Mouse (Mus musculus) CH12.LX (cell line): ENCODE data around the gene Ctnna3.

ENCODE experiments used
- BHLHE40 ChIP-seq: IDR thresholded peaks from 2 replicates; pipeline ENCODE4 v1.6.1; 2011; ENCODE audit warnings: mild to moderate bottlenecking, low read depth, low read length, improper control_type of control experiment
- CHD2 ChIP-seq: IDR thresholded peaks from 2 replicates; pipeline ENCODE4 v1.6.1; 2011; ENCODE audit warnings: low read length, improper control_type of control experiment
- CTCF ChIP-seq, 2 experiments: IDR thresholded peaks in 1 of 2; conservative IDR thresholded peaks in 1 of 2; 2 replicates each; pipeline ENCODE4 v1.5.1; 2011 to 2012; ENCODE audit warnings: low read depth in 2 of 2, low read length in 2 of 2, improper control_type of control experiment in 1 of 2, inconsistent platforms in 1 of 2, mild to moderate bottlenecking in 1 of 2, moderate library complexity in 1 of 2
- EP300 ChIP-seq: IDR thresholded peaks from 2 replicates; pipeline ENCODE4 v1.6.1; 2011; ENCODE audit warnings: low read length, improper control_type of control experiment
- ETS1 ChIP-seq: conservative IDR thresholded peaks from 2 replicates; pipeline ENCODE4 v1.6.1; 2012; ENCODE audit warnings: low read depth, mild to moderate bottlenecking, inconsistent platforms, low read length, improper control_type of control experiment, moderate library complexity
- HCFC1 ChIP-seq: IDR thresholded peaks from 2 replicates; pipeline ENCODE4 v1.6.1; 2012; ENCODE audit warnings: low read depth, mild to moderate bottlenecking, inconsistent platforms, low read length, improper control_type of control experiment
- MXI1 ChIP-seq: IDR thresholded peaks from 2 replicates; pipeline ENCODE4 v1.6.1; 2011; ENCODE audit warnings: mild to moderate bottlenecking, low read depth, low read length, improper control_type of control experiment
- MYC ChIP-seq: IDR thresholded peaks from 2 replicates; pipeline ENCODE4 v1.6.1; 2011; ENCODE audit warnings: low read depth, mild to moderate bottlenecking, improper control_type of control experiment, low read length
- POLR2A ChIP-seq: IDR thresholded peaks from 2 replicates; pipeline ENCODE4 v1.6.1; 2011; ENCODE audit warnings: low read depth, mild to moderate bottlenecking, improper control_type of control experiment, low read length
- SMC3 ChIP-seq: IDR thresholded peaks from 2 replicates; pipeline ENCODE4 v1.6.1; 2011; ENCODE audit warnings: low read depth, low read length, improper control_type of control experiment
- TCF12 ChIP-seq: IDR thresholded peaks from 2 replicates; pipeline ENCODE4 v1.6.1; 2014; ENCODE audit warnings: low read depth, mild to moderate bottlenecking, inconsistent platforms, low read length, improper control_type of control experiment
- USF1 ChIP-seq: IDR thresholded peaks from 2 replicates; pipeline ENCODE4 v1.6.1; 2014; ENCODE audit warnings: low read depth, mild to moderate bottlenecking, inconsistent platforms, low read length, improper control_type of control experiment
- ZC3H11A ChIP-seq: IDR thresholded peaks from 2 replicates; pipeline ENCODE4 v1.6.1; 2012; ENCODE audit warnings: low read depth, mild to moderate bottlenecking, inconsistent platforms, low read length, improper control_type of control experiment

DNA sequence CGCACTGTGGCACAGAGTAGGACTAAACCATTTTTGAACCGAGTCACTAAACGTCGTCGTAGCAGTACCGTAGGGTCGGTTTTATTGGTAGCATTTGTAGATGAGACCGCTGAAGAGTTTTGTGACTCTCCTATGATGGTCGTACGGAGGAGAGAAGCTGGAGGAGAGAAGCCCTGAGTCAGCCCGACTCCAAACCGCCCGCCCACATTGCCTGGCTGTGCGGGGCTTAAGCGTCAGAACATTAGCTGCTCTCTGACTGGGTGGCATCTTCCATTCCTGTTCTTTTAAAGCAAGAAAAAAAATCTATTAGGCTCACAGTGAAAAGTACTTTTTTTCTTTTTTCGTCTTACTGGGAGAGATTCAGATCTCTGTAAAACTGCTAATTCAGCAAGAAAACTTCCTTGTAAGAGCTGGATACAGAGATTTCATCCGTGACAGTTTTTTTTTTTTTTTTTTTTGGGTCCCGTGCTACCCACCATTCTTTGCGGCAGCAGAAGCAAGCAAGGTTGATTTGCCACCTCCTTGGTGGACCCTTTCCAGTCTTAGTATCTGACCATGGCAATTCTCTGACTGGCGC, 154.0 kb downstream of the Ctnna3 start:
- no peak for TF ChIP-seq ETS1
- TF ChIP-seq CTCF (conservative IDR thresholded peaks at IDR 0.05 in 1 of 2, IDR thresholded peaks at IDR 0.05 in 1 of 2; ENCODE audit: low read depth in 2 of 2, low read length in 2 of 2) = no peak
- no peak for TF ChIP-seq EP300
- TF ChIP-seq CHD2 = no peak
- TF ChIP-seq HCFC1 = no peak
- TF ChIP-seq BHLHE40 = no peak
- no peak for TF ChIP-seq USF1
- TF ChIP-seq MYC = no peak
- no peak for TF ChIP-seq POLR2A
- no peak for TF ChIP-seq SMC3
- TF ChIP-seq ZC3H11A = no peak
- TF ChIP-seq MXI1 = no peak
- no peak for TF ChIP-seq TCF12
